Mouse (Mus musculus): ENCODE data around the gene Dnajc16.

- no peak for TF ChIP-seq CTCF (IDR thresholded peaks at IDR 0.05; ENCODE audit: insufficient read depth, low read length)
- peak; percentile 57; the same call in 1 of the 2 replicates for TF ChIP-seq POLR2A (IDR thresholded peaks at IDR 0.05; ENCODE audit: borderline replicate concordance, extremely low read depth, low read depth, low read length)
Observed at GRCm38 (mm10) chr4:141722731-141723672, 67.7 kb downstream of the Dnajc16 start, which contains the start of gene Ddi2.

All from lung, adult 2 months (tissue).